Mouse (Mus musculus) left cerebral cortex, postnatal 25 days (tissue): ENCODE data around the gene F830045P16Rik. TPM values are rescaled to one million over a fixed set of nuclear protein-coding genes. Genes with fewer than 3 reads are reported as not detected.
"Not testable (repeated sequence)": the region's sequence is repeated elsewhere in the genome, so short reads cannot be mapped to it uniquely, and the experiment has no call there.

ENCODE experiments used
- DNase-seq, 2 experiments: peaks; one replicate each; pipeline ENCODE4 v3.0.0; 2022; ENCODE audit warnings: low spot score in 2 of 2, mixed read lengths in 1 of 2
- intact Hi-C: fragments of 180-260 bp; cut with DNase I; formaldehyde crosslinking; loops from one replicate; pipeline ENCODE4 v1.15.1; 2025
- total RNA-seq, 2 experiments: library from RNA; stranded (reverse); gene quantifications; 2 replicates each; pipeline ENCODE4 v1.2.3; 2021

Gene F830045P16Rik
- total RNA-seq, 2 experiments from 2014 or later = 0.60 to 0.66 TPM

DNA sequence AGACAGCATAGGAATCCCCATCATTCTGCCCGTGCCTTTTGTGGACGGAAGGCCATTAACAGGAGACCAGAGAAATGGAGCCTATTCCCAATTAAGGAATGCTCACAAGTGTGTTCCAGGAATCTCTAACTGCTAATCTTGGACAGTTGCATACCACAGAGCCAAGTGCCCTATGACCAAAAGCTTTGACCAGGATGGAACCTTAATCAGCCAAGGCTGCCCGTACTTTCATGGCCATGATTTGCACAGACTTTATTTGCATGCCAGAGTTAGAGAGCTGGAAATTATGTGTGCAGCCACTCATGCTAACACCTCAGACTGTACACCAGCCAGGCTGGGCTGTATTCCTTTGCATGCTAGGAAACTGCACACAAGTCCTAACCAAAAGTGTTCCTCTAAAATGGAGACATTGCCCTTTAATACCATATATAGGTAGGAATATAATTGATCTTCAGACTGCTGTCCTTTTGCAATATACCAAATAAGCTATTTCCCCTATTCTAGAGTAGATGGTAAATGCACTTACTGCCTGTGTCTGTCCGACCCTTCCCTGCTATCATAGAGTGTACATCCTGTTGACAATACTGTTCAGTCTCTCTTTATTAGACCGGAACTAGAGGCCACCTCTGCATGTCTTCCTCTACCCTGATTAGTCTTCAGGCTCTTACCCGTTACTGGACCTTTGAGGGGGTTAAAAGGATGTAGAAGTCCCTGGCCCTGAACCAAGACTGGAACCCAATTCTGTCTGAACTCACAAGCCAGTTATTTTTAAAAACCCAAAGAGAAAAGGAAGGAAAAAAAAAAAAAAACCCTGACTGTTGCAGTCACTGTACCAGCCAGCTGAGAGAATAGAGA lies 22.6 kb downstream of the F830045P16Rik start:
- intact Hi-C loops = no loop called here
- DNase-seq = peak in 1 of 2 experiments; percentile 27

DNA sequence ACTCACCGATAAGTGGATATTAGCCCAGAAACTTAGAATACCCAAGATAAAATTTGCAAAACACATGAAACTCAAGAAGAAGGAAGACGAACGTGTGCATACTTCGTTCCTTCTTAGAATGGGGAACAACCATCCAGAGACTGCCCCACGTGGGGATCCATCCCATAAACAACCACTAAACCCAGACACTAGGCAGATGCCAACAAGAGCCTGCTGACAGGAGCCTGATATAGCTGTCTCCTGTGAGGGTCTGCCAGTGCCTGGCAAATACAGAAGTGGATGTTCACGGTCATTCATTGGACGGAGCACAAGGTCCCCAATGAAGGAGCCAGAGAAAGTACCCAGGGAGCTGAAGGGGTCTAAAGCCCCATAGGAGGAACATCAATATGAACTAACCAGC lies 24.3 kb downstream of the F830045P16Rik start:
- intact Hi-C loops = not testable (repeated sequence)
- peak in 1 of 2 experiments; percentile 35 for DNase-seq

- DNase-seq = peak; percentile 45 to 76
- intact Hi-C loops = loop anchor here (1.0 to 5.0 kb wide), 2 partner anchors 92 to 160 kb away; no protein-coding TSS in a partner anchor
Measured at GRCm38 (mm10) chr2:129502641-129503040, 33.8 kb downstream of the F830045P16Rik start.

DNA sequence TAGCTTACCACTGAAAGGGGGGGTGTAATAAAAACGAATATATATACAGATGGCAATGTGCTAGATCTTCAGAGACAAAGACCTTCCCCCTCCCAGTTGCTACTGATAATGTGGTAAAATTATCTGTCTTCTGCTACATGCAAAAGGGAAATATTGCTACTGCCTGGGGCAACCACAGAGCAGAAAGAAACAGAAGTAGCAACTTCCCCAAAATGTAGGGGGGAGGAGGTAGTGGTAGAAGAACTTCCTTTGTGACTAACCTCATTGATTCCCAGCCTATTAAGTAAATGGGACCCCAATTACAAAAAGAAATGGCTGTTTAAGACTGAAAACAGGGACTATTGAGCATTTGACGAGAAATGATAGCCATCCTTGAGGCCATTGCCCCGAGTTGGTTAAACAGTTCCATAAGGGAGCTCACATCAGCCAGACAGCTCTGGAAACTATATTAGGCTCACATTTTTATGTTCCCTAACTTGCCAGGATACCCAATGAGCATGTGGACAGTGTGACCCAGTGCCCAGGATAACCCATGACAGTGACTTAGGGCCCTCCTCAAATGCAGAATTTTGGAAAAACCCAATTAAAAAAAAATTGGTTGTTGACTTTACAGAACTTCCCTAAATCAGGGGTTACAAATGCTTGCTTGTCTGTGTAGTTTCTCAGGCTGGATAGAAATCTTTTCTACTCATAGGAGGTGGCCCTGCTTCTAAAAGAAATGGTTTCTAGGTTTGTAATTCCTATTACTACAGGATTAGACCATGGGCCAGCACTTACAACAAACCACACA lies 46.7 kb downstream of the F830045P16Rik start:
- DNase-seq = no peak
- intact Hi-C loops = no loop called here

GRCm38 (mm10) chr2:129483150-129483549 lies 53.3 kb downstream of the F830045P16Rik start:
- no peak for DNase-seq
- intact Hi-C loops = no loop called here

DNA sequence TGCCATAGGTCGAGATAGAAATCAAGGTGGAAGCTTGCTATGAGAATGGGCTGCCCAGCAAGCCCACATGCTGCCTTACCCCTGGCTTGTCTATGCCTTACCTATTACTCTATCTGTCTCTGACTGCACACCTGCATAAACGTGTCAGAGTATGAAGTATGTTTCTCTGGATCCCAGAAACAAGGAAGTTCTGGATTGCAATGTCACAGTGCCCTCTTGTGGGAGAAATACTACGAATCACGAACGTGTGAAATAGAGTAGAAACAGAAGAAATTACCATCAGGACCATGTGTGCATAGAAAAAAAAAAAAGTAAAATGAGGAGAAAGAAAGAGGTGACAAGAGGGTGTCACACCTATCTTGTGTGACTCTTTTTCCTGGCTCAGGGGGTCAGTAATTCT lies 64.5 kb downstream of the F830045P16Rik start:
- DNase-seq = peak; percentile 49 to 71
- intact Hi-C loops = loop anchor here (10.0 kb wide), 1 partner anchor 527 kb away; the partner anchor contains the start of gene Zc3h8

DNA sequence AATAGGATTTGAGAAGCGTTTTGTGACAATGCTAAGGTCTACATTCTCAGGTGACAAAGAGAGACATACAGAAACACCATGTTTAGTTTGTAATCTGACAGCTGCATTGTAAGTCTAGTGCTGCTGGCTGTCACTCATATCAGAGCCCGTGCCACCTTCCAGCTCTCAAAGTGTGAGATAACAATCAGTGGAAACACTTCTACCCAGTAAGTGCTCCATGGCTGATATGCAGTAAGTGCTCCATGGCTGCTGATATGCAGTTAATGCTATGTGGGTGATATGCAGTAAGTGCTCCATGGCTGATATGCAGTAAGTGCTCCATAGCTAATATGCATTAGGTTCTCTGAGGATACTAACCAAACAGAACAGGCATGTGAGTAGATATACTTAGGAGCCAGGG lies 65.6 kb downstream of the F830045P16Rik start:
- DNase-seq = no peak
- intact Hi-C loops = loop anchor here (10.0 kb wide), 1 partner anchor 526 kb away; the partner anchor contains the start of gene Zc3h8

GRCm38 (mm10) chr2:129438772-129439171 lies 97.6 kb downstream of the F830045P16Rik start:
- DNase-seq = not testable (repeated sequence)
- intact Hi-C loops = loop anchor here (5.0 to 10.0 kb wide), 2 partner anchors 266 to 494 kb away; partner anchors contain the start of gene Zc3h8

DNA sequence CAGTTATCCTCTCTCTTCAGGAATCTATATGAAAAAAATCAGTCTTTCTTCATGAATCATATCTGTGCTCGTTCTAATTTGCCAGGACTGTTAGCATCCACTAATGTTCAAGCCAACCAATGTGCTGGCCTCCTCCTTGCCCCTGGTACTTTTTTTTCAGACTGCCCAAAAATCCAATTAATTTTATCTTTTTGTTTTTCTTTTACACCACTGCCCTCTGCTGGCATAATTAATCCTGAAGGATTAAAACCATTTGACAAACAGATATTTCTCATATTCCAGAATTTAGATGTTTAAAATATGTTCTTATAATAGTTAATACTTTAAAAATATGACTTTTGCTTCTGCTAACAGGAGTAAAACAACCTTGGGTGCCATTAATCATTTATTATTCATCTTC lies 101.2 kb downstream of the F830045P16Rik start:
- DNase-seq = peak in 1 of 2 experiments; percentile 42

GRCm38 (mm10) chr2:129423741-129424140 lies 112.7 kb downstream of the F830045P16Rik start:
- intact Hi-C loops = no loop called here
- DNase-seq = no peak

More for the DNA sequence above, 101.2 kb downstream of the F830045P16Rik start:
- intact Hi-C loops = loop anchor here (5.0 to 10.0 kb wide), 2 partner anchors 263 to 490 kb away; partner anchors contain the start of gene Zc3h8

- intact Hi-C loops = no loop called here
- no peak for DNase-seq
Measured at GRCm38 (mm10) chr2:129420897-129421561, 115.4 kb downstream of the F830045P16Rik start.

- DNase-seq = no peak
- intact Hi-C loops = no loop called here
Measured at GRCm38 (mm10) chr2:129419361-129419880, 117.0 kb downstream of the F830045P16Rik start.

DNA sequence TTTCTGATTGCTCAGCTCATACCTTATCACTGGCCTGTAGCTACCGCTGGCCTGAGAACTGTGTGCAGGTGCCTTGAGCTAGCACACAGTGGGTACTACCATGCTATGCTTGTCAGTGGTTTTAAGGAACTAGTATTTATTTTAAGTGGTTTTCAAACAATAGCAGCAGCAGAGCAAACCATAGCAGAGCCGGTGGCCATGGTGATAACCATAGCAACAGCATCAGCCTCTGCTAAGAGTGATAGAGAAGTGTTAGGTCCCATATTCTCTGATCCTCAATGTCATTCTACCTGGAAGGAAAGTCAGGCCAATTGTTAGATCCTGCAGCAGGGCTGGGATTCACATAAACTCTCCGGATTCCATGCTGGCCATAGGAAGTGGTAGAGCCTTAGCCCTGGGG lies 121.8 kb downstream of the F830045P16Rik start:
- intact Hi-C loops = no loop called here
- DNase-seq = no peak

DNA sequence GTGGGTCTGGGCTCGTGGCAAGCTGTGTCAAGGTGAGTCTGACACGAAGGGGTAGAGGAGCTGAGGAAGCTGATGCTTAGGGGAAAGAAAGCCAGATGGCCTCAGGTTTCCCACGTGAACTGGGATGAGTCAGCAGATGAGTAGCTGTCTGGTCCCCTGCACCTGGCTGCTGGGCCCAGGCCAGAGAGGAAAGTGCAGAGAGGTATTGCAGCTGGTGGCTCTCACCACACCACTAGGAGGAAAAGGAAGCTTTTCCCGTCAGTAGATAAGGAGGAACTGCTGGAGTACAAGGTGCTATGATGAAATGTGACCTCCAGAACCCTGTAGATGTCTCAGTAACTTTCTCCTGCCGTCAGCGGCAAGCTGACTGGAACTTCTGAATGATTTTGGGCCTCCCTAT lies 122.9 kb downstream of the F830045P16Rik start:
- DNase-seq = no peak
- intact Hi-C loops = no loop called here

GRCm38 (mm10) chr2:129411651-129412050 lies 124.8 kb downstream of the F830045P16Rik start:
- intact Hi-C loops = no loop called here
- no peak for DNase-seq

DNA sequence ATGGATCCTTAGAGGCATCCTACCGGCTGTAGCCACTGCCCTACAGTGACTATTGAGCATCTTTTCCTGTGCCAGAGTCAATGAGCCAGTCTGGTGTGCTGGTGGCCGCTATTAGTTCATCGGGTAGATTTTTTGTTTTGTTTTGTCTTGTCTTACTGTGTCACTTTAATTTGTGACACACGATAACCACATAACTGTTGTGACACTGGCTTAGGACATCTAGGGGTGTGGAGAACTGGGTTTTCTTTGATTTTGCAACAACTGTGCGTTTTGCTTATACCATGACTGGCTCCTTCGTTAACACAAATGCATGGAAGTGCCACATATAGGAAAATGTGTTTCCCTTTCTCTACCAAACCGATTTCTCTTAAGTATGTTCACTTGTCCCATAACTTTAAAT lies 126.1 kb downstream of the F830045P16Rik start:
- DNase-seq = no peak
- intact Hi-C loops = no loop called here

GRCm38 (mm10) chr2:129408476-129408875 lies 127.9 kb downstream of the F830045P16Rik start:
- intact Hi-C loops = loop anchor here (2.0 to 5.0 kb wide), 4 partner anchors 48 to 146 kb away; partner anchors contain the start of gene Ckap2l
- peak; percentile 85 to 97 for DNase-seq
